20 mouse cellular contexts compared by ENCODE assay signal in the genomic region with DNA sequence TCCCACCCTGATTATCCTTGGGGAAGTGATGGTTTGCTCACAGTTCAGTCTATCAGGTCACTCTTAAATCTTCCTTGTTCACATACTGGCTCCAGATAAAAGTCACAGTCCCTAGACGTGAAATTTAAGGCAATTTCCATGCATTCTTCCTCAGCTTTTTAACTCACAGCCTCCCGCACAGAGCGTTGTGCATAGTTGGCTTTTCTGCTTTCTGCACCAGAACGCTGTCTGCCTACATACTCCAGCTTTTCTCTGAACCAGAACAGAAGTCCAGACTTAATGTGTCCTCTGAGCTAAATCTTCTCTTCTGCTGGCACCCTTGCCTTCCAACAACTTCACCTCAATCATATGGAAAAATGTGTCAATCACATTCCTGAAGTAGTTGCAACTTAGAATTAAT.
DNase-seq lines count a peak whose midpoint lies in the region; TF ChIP-seq lines count a peak whose summit lies in the region.
"Had no signal": no experiment of that assay in that cellular context is flagged by ENCODE, and none has a peak within 500 bp of the region (broad histone marks: within the 10 kb centered on the region; RNA-seq: fewer than 3 reads in every experiment).

No protein-coding gene starts in this region.

- no peak for TF ChIP-seq CTCF in left cerebral cortex, adult 2 months (IDR thresholded peaks at IDR 0.05)

- no peak overlapping the region for H3K27ac ChIP-seq in left cerebral cortex, adult 2 months
- H3K27ac ChIP-seq: embryonic facial prominence, embryonic 15.5 days; forebrain, embryonic 10.5 days; heart, adult 2 months; heart, embryonic 15.5 days; hindbrain, embryonic 13.5 days; hindbrain, postnatal 0 days had no signal

- DNase-seq in frontal cortex, postnatal 36 days (ENCODE audit: low spot score in 2 of 2): peak; percentile 8 to 53
- DNase-seq in frontal cortex, postnatal 10 days (ENCODE audit: low spot score in 2 of 2): no peak
- DNase-seq in left cerebral cortex, adult 18-20 months (ENCODE audit: low spot score in 2 of 2): peak; percentile 15 to 36
- no peak for DNase-seq in left cerebral cortex, adult 2 months (ENCODE audit: extremely low spot score in 1 of 2, low spot score in 2 of 2)
- peak; percentile 26 to 28 for DNase-seq in left cerebral cortex, postnatal 36 days (ENCODE audit: low spot score in 2 of 2)
- DNase-seq in right cerebral cortex, postnatal 10 days (ENCODE audit: low spot score in 2 of 2): peak; percentile 21 to 42
- no peak for DNase-seq in gastrocnemius, postnatal 25 days
- DNase-seq: adrenal gland, adult 2 months; adrenal gland, postnatal 25 days; cerebellum, adult 9-11 months; cerebellum, postnatal 36 days; gastrocnemius, postnatal 10 days; heart, adult 2 months; heart, postnatal 14 days had no signal

- no peak overlapping the region for H3K4me3 ChIP-seq in left cerebral cortex, adult 2 months
- H3K4me3 ChIP-seq: embryonic facial prominence, embryonic 15.5 days; erythroblast, embryonic 14.5 days; forebrain, embryonic 10.5 days; heart, adult 2 months; heart, embryonic 15.5 days; hindbrain, embryonic 13.5 days had no signal

- intact Hi-C loops in left cerebral cortex, adult 2 months (cut with DNase I): no loop called here
- intact Hi-C loops in left cerebral cortex, postnatal 36 days (cut with DNase I): no loop called here

Comparison
In these comparisons a context has a peak if more than half of its experiments do, and no peak if none do; other contexts are left out.
1. DNase-seq: peak in frontal cortex, postnatal 36 days (2 of 2), left cerebral cortex, adult 18-20 months (2 of 2), left cerebral cortex, postnatal 36 days (2 of 2) and right cerebral cortex, postnatal 10 days (2 of 2); none in frontal cortex, postnatal 10 days (0 of 2), left cerebral cortex, adult 2 months (0 of 2) and gastrocnemius, postnatal 25 days (single experiment).